Mouse (Mus musculus) kidney, embryonic 14.5 days (tissue): Measurements from ENCODE around the gene Rgs17. TPM values are rescaled to one million over a fixed set of nuclear protein-coding genes. Genes with fewer than 3 reads are reported as not detected.
A peak's percentile ranks its signal among the peaks of the same experiment; 100 is the strongest.

ENCODE experiments used
- ATAC-seq: fragments of 200-750 bp; cut with Nextera tagmentation; 2 replicates; pipeline ENCODE4 v1.8.0; 2017; ENCODE audit warnings: moderate number of reproducible peaks, mild to moderate bottlenecking, moderate TSS enrichment, moderate library complexity; ENCODE audit not compliant: low FRiP score, low TSS enrichment
- H3K27ac ChIP-seq: fragments of 300-500 bp; sonication (generic); 2 replicates; pipeline ENCODE4 v1.5.1; 2014; ENCODE audit warnings: low read depth, mild to moderate bottlenecking, low read length, moderate library complexity, mixed read lengths
- H3K27me3 ChIP-seq: fragments of 300-500 bp; sonication (generic); 2 replicates; pipeline ENCODE4 v1.6.1; 2014; ENCODE audit warnings: mild to moderate bottlenecking, low read length; ENCODE audit not compliant: control insufficient read depth, insufficient read depth
- H3K36me3 ChIP-seq: fragments of 300-500 bp; sonication (generic); 2 replicates; pipeline ENCODE4 v1.6.1; 2014; ENCODE audit warnings: low read length, mixed read lengths; ENCODE audit not compliant: control insufficient read depth, insufficient read depth
- H3K4me1 ChIP-seq: fragments of 300-500 bp; sonication (generic); 2 replicates; pipeline ENCODE4 v1.6.1; 2014; ENCODE audit warnings: low read length, mixed read lengths; ENCODE audit not compliant: control insufficient read depth, insufficient read depth
- H3K4me2 ChIP-seq: fragments of 300-500 bp; sonication (generic); replicated peaks from 2 replicates; pipeline ENCODE4 v1.6.1; 2014; ENCODE audit warnings: low read depth, mild to moderate bottlenecking, low read length
- H3K4me3 ChIP-seq: fragments of 300-500 bp; sonication (generic); 2 replicates; pipeline ENCODE4 v1.5.1; 2014; ENCODE audit warnings: mild to moderate bottlenecking, low read length
- H3K9ac ChIP-seq: fragments of 300-500 bp; sonication (generic); 2 replicates; pipeline ENCODE4 v1.6.1; 2014; ENCODE audit warnings: low read depth, mild to moderate bottlenecking, low read length, moderate library complexity
- H3K9me3 ChIP-seq: fragments of 300-500 bp; sonication (generic); 2 replicates; pipeline ENCODE4 v1.6.1; 2016; ENCODE audit warnings: low read length; ENCODE audit not compliant: control insufficient read depth
- WGBS: fragments of 180-500 bp; shearing (Covaris S2); extraction: QIAGEN DNeasy Blood & Tissue Kit; methylation state at CpG from one replicate; pipeline ENCODE4 v1.1.7; 2014; 5-methylcytosine and 5-hydroxymethylcytosine counted together
- polyA plus RNA-seq: library from polyadenylated mRNA; unstranded; fragments of >200 nt; fragmentation: Nextera tagmentation; extraction: Ambion mirVana; gene quantifications from 2 replicates; pipeline ENCODE4 v1.2.1, GENCODE M21; 2014

Gene Rgs17
- polyA plus RNA-seq, 1 experiment from 2014 or later = 0.64 TPM

GRCm38 (mm10) chr10:5853290-5853868 is 68.8 kb downstream of the Rgs17 start:
- H3K27me3 ChIP-seq = no peaks in the 10 kb centered on the region
- no peak overlapping the region for H3K4me3 ChIP-seq
- no peaks in the 10 kb centered on the region for H3K4me1 ChIP-seq
- H3K36me3 ChIP-seq = no peaks in the 10 kb centered on the region
- no peak overlapping the region for H3K9ac ChIP-seq
- H3K27ac ChIP-seq = no peak overlapping the region
- ATAC-seq = no peak
- 91% methylated on average over 8 of the region's 8 CpGs for WGBS
- no peaks in the 10 kb centered on the region for H3K9me3 ChIP-seq
- no peak overlapping the region for H3K4me2 ChIP-seq

- WGBS = 35% methylated on average over 2 of the region's 2 CpGs
- Histone ChIP-seq H3K4me1 (no peaks in the 10 kb centered on the region), H3K9ac (no peak overlapping the region), H3K4me2 (no peak overlapping the region), H3K27me3 (no peaks in the 10 kb centered on the region), H3K27ac (no peak overlapping the region), H3K9me3 (no peaks in the 10 kb centered on the region), H3K4me3 (no peak overlapping the region), H3K36me3 (no peaks in the 10 kb centered on the region)
- ATAC-seq = no peak
These were observed 75.3 kb downstream of the Rgs17 start for GRCm38 (mm10) chr10:5846939-5847338.

- no peak for ATAC-seq
- Histone ChIP-seq H3K4me1 (no peaks in the 10 kb centered on the region), H3K4me2 (no peak overlapping the region), H3K36me3 (no peaks in the 10 kb centered on the region), H3K27me3 (no peaks in the 10 kb centered on the region), H3K9ac (no peak overlapping the region), H3K4me3 (no peak overlapping the region), H3K27ac (no peak overlapping the region), H3K9me3 (no peaks in the 10 kb centered on the region)
- 80% methylated on average over 4 of the region's 4 CpGs for WGBS
These were observed 80.8 kb downstream of the Rgs17 start for GRCm38 (mm10) chr10:5841369-5841768.

GRCm38 (mm10) chr10:5826336-5827025 is 95.7 kb downstream of the Rgs17 start:
- no peaks in the 10 kb centered on the region for H3K27me3 ChIP-seq
- no peak overlapping the region for H3K4me3 ChIP-seq
- H3K36me3 ChIP-seq = no peaks in the 10 kb centered on the region; the same call in 1 of the 2 replicates
- no peak overlapping the region for H3K4me2 ChIP-seq
- H3K9ac ChIP-seq = no peak overlapping the region
- peaks cover 8% of the 10 kb centered on the region; the same call in 1 of the 2 replicates for H3K4me1 ChIP-seq
- ATAC-seq = no peak
- no peaks in the 10 kb centered on the region for H3K9me3 ChIP-seq
- no peak overlapping the region for H3K27ac ChIP-seq
- 78% methylated on average over 6 of the region's 6 CpGs for WGBS

GRCm38 (mm10) chr10:5824779-5825178 is 97.4 kb downstream of the Rgs17 start:
- Histone ChIP-seq H3K4me2 (peak overlapping the region; percentile 63), H3K4me1 (peaks cover 8% of the 10 kb centered on the region; the same call in 1 of the 2 replicates), H3K27ac (peak overlapping the region; percentile 59), H3K27me3 (no peaks in the 10 kb centered on the region), H3K9ac (no peak overlapping the region), H3K4me3 (peak overlapping the region; percentile 70), H3K9me3 (no peaks in the 10 kb centered on the region), H3K36me3 (peaks cover 10% of the 10 kb centered on the region)
- peak; percentile 5; the same call in 1 of the 2 replicates for ATAC-seq
- 0% methylated on average over 3 of the region's 3 CpGs for WGBS

GRCm38 (mm10) chr10:5823740-5824491 is 98.3 kb downstream of the Rgs17 start, which contains the start of gene Mtrf1l:
Mtrf1l (minus strand) TSS chr10:5823910.
- Histone ChIP-seq H3K36me3 (peaks cover 19% of the 10 kb centered on the region), H3K4me1 (peaks cover 8% of the 10 kb centered on the region; the same call in 1 of the 2 replicates), H3K4me3 (peak within 1 kb of the TSS; percentile 70), H3K9me3 (no peaks in the 10 kb centered on the region), H3K9ac (peak within 1 kb of the TSS; percentile 79), H3K4me2 (peak within 1 kb of the TSS; percentile 63), H3K27me3 (no peaks in the 10 kb centered on the region), H3K27ac (peak within 1 kb of the TSS; percentile 86)
- ATAC-seq = peak; percentile 96
- WGBS = under 1% methylated on average over 47 of the region's 47 CpGs

GRCm38 (mm10) chr10:5823291-5823739 is 98.9 kb downstream of the Rgs17 start:
- under 1% methylated on average over 36 of the region's 37 CpGs for WGBS
- Histone ChIP-seq H3K27me3 (no peaks in the 10 kb centered on the region), H3K9me3 (no peaks in the 10 kb centered on the region), H3K9ac (peak overlapping the region; percentile 79), H3K4me2 (peak overlapping the region; percentile 46), H3K4me3 (peak overlapping the region; percentile 70), H3K36me3 (peaks cover 25% of the 10 kb centered on the region), H3K27ac (peak overlapping the region; percentile 86), H3K4me1 (peaks cover 8% of the 10 kb centered on the region; the same call in 1 of the 2 replicates)
- no peak for ATAC-seq

GRCm38 (mm10) chr10:5818772-5819171 is 103.4 kb downstream of the Rgs17 start:
- Histone ChIP-seq H3K9ac (no peak overlapping the region), H3K4me1 (peaks cover 8% of the 10 kb centered on the region; the same call in 1 of the 2 replicates), H3K27me3 (no peaks in the 10 kb centered on the region), H3K27ac (no peak overlapping the region), H3K36me3 (peaks cover 66% of the 10 kb centered on the region), H3K9me3 (no peaks in the 10 kb centered on the region), H3K4me2 (no peak overlapping the region), H3K4me3 (no peak overlapping the region)
- ATAC-seq = no peak
- WGBS = 97% methylated on average over 3 of the region's 3 CpGs
